Mouse (Mus musculus) liver, embryonic 12.5 days (tissue): ENCODE results near the gene Gramd1b. TPM values are rescaled to one million over a fixed set of nuclear protein-coding genes. Genes with fewer than 3 reads are reported as not detected.

Source experiments
- ATAC-seq: fragments of 200-750 bp; cut with Nextera tagmentation; 2 replicates; pipeline ENCODE4 v1.8.0; 2017; ENCODE audit warnings: moderate number of reproducible peaks, mild to moderate bottlenecking, moderate library complexity
- H3K27ac ChIP-seq: fragments of 300-500 bp; sonication (generic); 2 replicates; pipeline ENCODE4 v1.5.1; 2016; ENCODE audit warnings: mild to moderate bottlenecking
- H3K27me3 ChIP-seq: fragments of 300-500 bp; sonication (generic); replicated peaks from 2 replicates; pipeline ENCODE4 v1.6.1; 2016; ENCODE audit warnings: mild to moderate bottlenecking, moderate library complexity
- H3K36me3 ChIP-seq: fragments of 300-500 bp; sonication (generic); 2 replicates; pipeline ENCODE4 v1.6.1; 2016; ENCODE audit warnings: mild to moderate bottlenecking, moderate library complexity
- H3K4me1 ChIP-seq: fragments of 300-500 bp; sonication (generic); 2 replicates; pipeline ENCODE4 v1.6.1; 2016
- H3K4me2 ChIP-seq: fragments of 300-500 bp; sonication (generic); 2 replicates; pipeline ENCODE4 v1.6.1; 2016; ENCODE audit warnings: mild to moderate bottlenecking, moderate library complexity
- H3K4me3 ChIP-seq: fragments of 300-500 bp; sonication (generic); 2 replicates; pipeline ENCODE4 v1.5.1; 2016; ENCODE audit warnings: mild to moderate bottlenecking, moderate library complexity
- H3K9ac ChIP-seq: fragments of 300-500 bp; sonication (generic); 2 replicates; pipeline ENCODE4 v1.6.1; 2016; ENCODE audit warnings: mild to moderate bottlenecking, moderate library complexity
- H3K9me3 ChIP-seq: fragments of 300-500 bp; sonication (generic); replicated peaks from 2 replicates; pipeline ENCODE4 v1.6.1; 2016; ENCODE audit warnings: mild to moderate bottlenecking, moderate library complexity
- whole genome bisulfite sequencing: fragments of 180-500 bp; shearing (Covaris S2); methylation state at CpG from one replicate; pipeline ENCODE4 v1.1.7; 2016; ENCODE audit not compliant: insufficient replicate concordance; 5-methylcytosine and 5-hydroxymethylcytosine counted together
- polyA plus RNA-seq: library from polyadenylated mRNA; unstranded; fragments of >200 nt; fragmentation: Nextera tagmentation; extraction: Ambion mirVana; gene quantifications from 2 replicates; pipeline ENCODE4 v1.2.1, GENCODE M21; 2016

Gramd1b gene
- polyA plus RNA-seq, 1 experiment from 2014 or later, result 1.7 TPM

GRCm38 (mm10) chr9:40364312-40364711, 166.9 kb downstream of the Gramd1b start:
- H3K4me1 ChIP-seq, result no peaks in the 10 kb centered on the region
- no peaks in the 10 kb centered on the region for H3K9me3 ChIP-seq
- no peaks in the 10 kb centered on the region for H3K36me3 ChIP-seq
- H3K4me3 ChIP-seq, result no peak overlapping the region
- no peak overlapping the region for H3K9ac ChIP-seq
- H3K4me2 ChIP-seq, result no peak overlapping the region
- H3K27me3 ChIP-seq, result no peaks in the 10 kb centered on the region
- no peak overlapping the region for H3K27ac ChIP-seq
- 75% methylated on average over 7 of the region's 7 CpGs for WGBS
- no peak for ATAC-seq

- H3K9ac ChIP-seq, result no peak overlapping the region
- no peaks in the 10 kb centered on the region for H3K36me3 ChIP-seq
- no peaks in the 10 kb centered on the region for H3K4me1 ChIP-seq
- WGBS, result 70% methylated on average over 6 of the region's 6 CpGs
- no peak for ATAC-seq
- no peaks in the 10 kb centered on the region for H3K9me3 ChIP-seq
- no peak overlapping the region for H3K4me2 ChIP-seq
- H3K27me3 ChIP-seq, result no peaks in the 10 kb centered on the region
- H3K4me3 ChIP-seq, result no peak overlapping the region
- H3K27ac ChIP-seq, result no peak overlapping the region
Measured at GRCm38 (mm10) chr9:40361970-40362369, 169.2 kb downstream of the Gramd1b start.

- Histone ChIP-seq H3K9me3 (no peaks in the 10 kb centered on the region), H3K4me3 (no peak overlapping the region), H3K4me2 (no peak overlapping the region), H3K4me1 (no peaks in the 10 kb centered on the region), H3K36me3 (no peaks in the 10 kb centered on the region), H3K27ac (no peak overlapping the region), H3K27me3 (no peaks in the 10 kb centered on the region), H3K9ac (no peak overlapping the region)
- WGBS, result 76% methylated on average over 8 of the region's 8 CpGs
- ATAC-seq, result no peak
Measured at GRCm38 (mm10) chr9:40358408-40358896, 172.7 kb downstream of the Gramd1b start.

GRCm38 (mm10) chr9:40356768-40357446, 174.3 kb downstream of the Gramd1b start:
- Histone ChIP-seq H3K36me3 (no peaks in the 10 kb centered on the region), H3K4me1 (no peaks in the 10 kb centered on the region), H3K27ac (no peak overlapping the region), H3K4me2 (no peak overlapping the region), H3K9me3 (no peaks in the 10 kb centered on the region), H3K4me3 (no peak overlapping the region), H3K27me3 (no peaks in the 10 kb centered on the region), H3K9ac (no peak overlapping the region)
- WGBS, result 81% methylated on average over 4 of the region's 4 CpGs
- no peak for ATAC-seq

GRCm38 (mm10) chr9:40356368-40356767, 174.8 kb downstream of the Gramd1b start:
- no peaks in the 10 kb centered on the region for H3K9me3 ChIP-seq
- no peak for ATAC-seq
- no peak overlapping the region for H3K27ac ChIP-seq
- H3K9ac ChIP-seq, result no peak overlapping the region
- H3K4me2 ChIP-seq, result no peak overlapping the region
- no peaks in the 10 kb centered on the region for H3K36me3 ChIP-seq
- H3K4me3 ChIP-seq, result no peak overlapping the region
- WGBS, result 73% methylated on average over 5 of the region's 5 CpGs
- H3K27me3 ChIP-seq, result no peaks in the 10 kb centered on the region
- H3K4me1 ChIP-seq, result no peaks in the 10 kb centered on the region

- Histone ChIP-seq H3K4me1 (no peaks in the 10 kb centered on the region), H3K4me3 (no peak overlapping the region), H3K9me3 (no peaks in the 10 kb centered on the region), H3K27me3 (no peaks in the 10 kb centered on the region), H3K9ac (no peak overlapping the region), H3K4me2 (no peak overlapping the region), H3K36me3 (no peaks in the 10 kb centered on the region), H3K27ac (no peak overlapping the region)
- WGBS, result 79% methylated on average over 8 of the region's 8 CpGs
- ATAC-seq, result no peak
Measured at GRCm38 (mm10) chr9:40355406-40355805, 175.8 kb downstream of the Gramd1b start.

GRCm38 (mm10) chr9:40353596-40353995, 177.6 kb downstream of the Gramd1b start:
- H3K4me3 ChIP-seq, result no peak overlapping the region
- no peaks in the 10 kb centered on the region for H3K9me3 ChIP-seq
- no peaks in the 10 kb centered on the region for H3K27me3 ChIP-seq
- no peak overlapping the region for H3K4me2 ChIP-seq
- no peaks in the 10 kb centered on the region for H3K36me3 ChIP-seq
- WGBS, result 73% methylated on average over 6 of the region's 6 CpGs
- H3K9ac ChIP-seq, result no peak overlapping the region
- no peak overlapping the region for H3K27ac ChIP-seq
- ATAC-seq, result no peak
- H3K4me1 ChIP-seq, result no peaks in the 10 kb centered on the region

GRCm38 (mm10) chr9:40350640-40351039, 180.5 kb downstream of the Gramd1b start:
- no peaks in the 10 kb centered on the region for H3K9me3 ChIP-seq
- H3K27ac ChIP-seq, result no peak overlapping the region
- no peaks in the 10 kb centered on the region for H3K27me3 ChIP-seq
- H3K4me2 ChIP-seq, result no peak overlapping the region
- peaks cover 2% of the 10 kb centered on the region; the same call in 1 of the 2 replicates for H3K4me1 ChIP-seq
- H3K36me3 ChIP-seq, result no peaks in the 10 kb centered on the region
- 19% methylated on average over 7 of the region's 7 CpGs for WGBS
- ATAC-seq, result no peak
- H3K4me3 ChIP-seq, result no peak overlapping the region
- no peak overlapping the region for H3K9ac ChIP-seq

GRCm38 (mm10) chr9:40350052-40350451, 181.1 kb downstream of the Gramd1b start:
- Histone ChIP-seq H3K9ac (no peak overlapping the region), H3K9me3 (no peaks in the 10 kb centered on the region), H3K36me3 (no peaks in the 10 kb centered on the region), H3K27ac (no peak overlapping the region), H3K4me1 (peaks cover 4% of the 10 kb centered on the region; the same call in 1 of the 2 replicates), H3K27me3 (no peaks in the 10 kb centered on the region), H3K4me3 (no peak overlapping the region), H3K4me2 (no peak overlapping the region)
- 79% methylated on average over 2 of the region's 2 CpGs for WGBS
- no peak for ATAC-seq

GRCm38 (mm10) chr9:40349554-40349953, 181.6 kb downstream of the Gramd1b start:
- no peak overlapping the region for H3K4me3 ChIP-seq
- no peaks in the 10 kb centered on the region for H3K9me3 ChIP-seq
- H3K4me2 ChIP-seq, result no peak overlapping the region
- no peaks in the 10 kb centered on the region for H3K36me3 ChIP-seq
- no peaks in the 10 kb centered on the region for H3K27me3 ChIP-seq
- H3K9ac ChIP-seq, result no peak overlapping the region
- peaks cover 4% of the 10 kb centered on the region; the same call in 1 of the 2 replicates for H3K4me1 ChIP-seq
- 44% methylated on average over 4 of the region's 4 CpGs for WGBS
- ATAC-seq, result no peak
- H3K27ac ChIP-seq, result no peak overlapping the region

GRCm38 (mm10) chr9:40348714-40349233, 182.4 kb downstream of the Gramd1b start:
- no peaks in the 10 kb centered on the region for H3K27me3 ChIP-seq
- H3K9me3 ChIP-seq, result no peaks in the 10 kb centered on the region
- 87% methylated on average over 8 of the region's 8 CpGs for WGBS
- no peak overlapping the region for H3K4me3 ChIP-seq
- H3K4me2 ChIP-seq, result no peak overlapping the region
- no peaks in the 10 kb centered on the region for H3K36me3 ChIP-seq
- H3K9ac ChIP-seq, result no peak overlapping the region
- H3K27ac ChIP-seq, result no peak overlapping the region
- H3K4me1 ChIP-seq, result peaks cover 4% of the 10 kb centered on the region; the same call in 1 of the 2 replicates
- ATAC-seq, result no peak

- 41% methylated on average over 15 of the region's 16 CpGs for whole genome bisulfite sequencing
- Histone ChIP-seq H3K4me1 (peaks cover 4% of the 10 kb centered on the region; the same call in 1 of the 2 replicates), H3K27me3 (no peaks in the 10 kb centered on the region), H3K27ac (no peak overlapping the region), H3K9ac (no peak overlapping the region), H3K9me3 (no peaks in the 10 kb centered on the region), H3K36me3 (no peaks in the 10 kb centered on the region), H3K4me2 (peak overlapping the region; percentile 41), H3K4me3 (no peak overlapping the region)
- no peak for ATAC-seq
Measured at GRCm38 (mm10) chr9:40346232-40346984, 184.8 kb downstream of the Gramd1b start.
